Mouse (Mus musculus) gastrocnemius, adult 18-20 months (tissue): ENCODE measurements around the gene Pop5. TPM values are rescaled to one million over a fixed set of nuclear protein-coding genes. Genes with fewer than 3 reads are reported as not detected.

Source experiments
- total RNA-seq, 2 experiments: library from RNA; stranded (reverse); gene quantifications; 2 replicates each; pipeline ENCODE4 v1.2.3; 2021

Gene Pop5
- total RNA-seq, 2 experiments from 2014 or later = 34.9 to 39.3 TPM

Other genes starting within 250 kb of the Pop5 start
- gene Sppl3, start 224.7 kb upstream of the Pop5 start, total RNA-seq = 10 to 100 TPM; 17.7 to 20.4 TPM
- not detected for gene Gm10401, start 137.5 kb upstream of the Pop5 start, total RNA-seq
- gene Acads, start 116.5 kb upstream of the Pop5 start, total RNA-seq = 10 to 100 TPM; 74.2 to 75.3 TPM
- 10 to 100 TPM; 11.1 to 12.4 TPM for gene Unc119b, start 100.9 kb upstream of the Pop5 start, total RNA-seq
- 100 to 1,000 TPM; 149 to 158 TPM for gene Mlec, start 77.7 kb upstream of the Pop5 start, total RNA-seq
- 1 to 10 TPM in 1 of 2 experiments, under 1 TPM in 1; 0.50 to 1.2 TPM for gene Cabp1, start 41.5 kb upstream of the Pop5 start, total RNA-seq
- 100 to 1,000 TPM; 275 to 312 TPM for gene Rnf10, start 37.1 kb downstream of the Pop5 start, total RNA-seq
- gene Coq5, start 43.8 kb downstream of the Pop5 start, total RNA-seq = 10 to 100 TPM; 81.3 to 91.7 TPM
- 10 to 100 TPM; 44.1 to 75.5 TPM for gene Dynll1, start 65.2 kb downstream of the Pop5 start, total RNA-seq
- gene Srsf9, start 91.3 kb downstream of the Pop5 start, total RNA-seq = 10 to 100 TPM in 1 of 2 experiments, 1 to 10 TPM in 1; 9.6 to 13.2 TPM
- gene Gatc, start 105.3 kb downstream of the Pop5 start, total RNA-seq = 10 to 100 TPM; 23.6 to 24.7 TPM
- 10 to 100 TPM; 18.2 to 18.3 TPM for gene Triap1, start 105.4 kb downstream of the Pop5 start, total RNA-seq
- gene Cox6a1, start 113.1 kb downstream of the Pop5 start, total RNA-seq = 10 to 100 TPM; 42.5 to 67.7 TPM
- gene Msi1, start 193.8 kb downstream of the Pop5 start, total RNA-seq = under 1 TPM in 1 of 2 experiments, not detected in 1; 0.57 TPM
- gene Pla2g1b, start 230.4 kb downstream of the Pop5 start, total RNA-seq = not detected
- gene Sirt4, start 248.9 kb downstream of the Pop5 start, total RNA-seq = 10 to 100 TPM; 14.8 to 16.5 TPM